Mouse (Mus musculus) 3T3-L1 (cell line): ENCODE measurements at regions not wholly inside any gene's neighbourhood (a gene's known extent, or its start where the extent isn't known, plus 50 kb on each side); places are given as distances from the start of the nearest gene placed in this dataset.
A peak's percentile ranks its signal among the peaks of the same experiment; 100 is the strongest.

Source experiments
- DNase-seq: peaks from one replicate; pipeline ENCODE4 v3.0.0-alpha.2; 2015; ENCODE audit warnings: low read depth, low spot score

- DNase-seq, result no peak
Measured at GRCm38 (mm10) chr6:51044873-51045272, 387.6 kb upstream of the Nfe2l3 start.

- no peak for DNase-seq
Measured at GRCm38 (mm10) chr6:51052451-51052921, 380.0 kb upstream of the Nfe2l3 start.

GRCm38 (mm10) chr6:51057229-51057628 is 375.2 kb upstream of the Nfe2l3 start:
- DNase-seq, result no peak

GRCm38 (mm10) chr6:51059923-51060847 is 372.3 kb upstream of the Nfe2l3 start:
- DNase-seq, result peak; percentile 67

GRCm38 (mm10) chr6:51060848-51061535 is 371.5 kb upstream of the Nfe2l3 start:
- no peak for DNase-seq

- DNase-seq, result no peak
Measured at GRCm38 (mm10) chr6:51065156-51065555, 367.3 kb upstream of the Nfe2l3 start.

GRCm38 (mm10) chr6:51067332-51067731 is 365.1 kb upstream of the Nfe2l3 start:
- no peak for DNase-seq

- DNase-seq, result no peak
Measured at GRCm38 (mm10) chr6:51069945-51070344, 362.5 kb upstream of the Nfe2l3 start.

GRCm38 (mm10) chr6:51071243-51071642 is 361.2 kb upstream of the Nfe2l3 start:
- no peak for DNase-seq

- DNase-seq, result no peak
Measured at GRCm38 (mm10) chr6:51075026-51075425, 357.4 kb upstream of the Nfe2l3 start.

GRCm38 (mm10) chr6:51076861-51077768 is 355.4 kb upstream of the Nfe2l3 start:
- peak; percentile 81 for DNase-seq

GRCm38 (mm10) chr6:51077769-51078096 is 354.7 kb upstream of the Nfe2l3 start:
- no peak for DNase-seq

- no peak for DNase-seq
Measured at GRCm38 (mm10) chr6:51078353-51078966, 354.0 kb upstream of the Nfe2l3 start.

GRCm38 (mm10) chr6:51078967-51079355 is 353.5 kb upstream of the Nfe2l3 start:
- no peak for DNase-seq

GRCm38 (mm10) chr6:51081056-51081455 is 351.4 kb upstream of the Nfe2l3 start:
- peak; percentile 91 for DNase-seq

- DNase-seq, result no peak
Measured at GRCm38 (mm10) chr6:51084656-51085055, 347.8 kb upstream of the Nfe2l3 start.

- DNase-seq, result no peak
Measured at GRCm38 (mm10) chr6:51085547-51085946, 346.9 kb upstream of the Nfe2l3 start.

- DNase-seq, result no peak
Measured at GRCm38 (mm10) chr6:51086347-51086746, 346.1 kb upstream of the Nfe2l3 start.

GRCm38 (mm10) chr6:51087806-51088205 is 344.7 kb upstream of the Nfe2l3 start:
- no peak for DNase-seq

- DNase-seq, result no peak
Measured at GRCm38 (mm10) chr6:51088641-51089372, 343.7 kb upstream of the Nfe2l3 start.

- no peak for DNase-seq
Measured at GRCm38 (mm10) chr6:51093196-51093595, 339.3 kb upstream of the Nfe2l3 start.
